Mouse (Mus musculus): ENCODE results near the gene Col6a3.

Col6a3 gene

DNA sequence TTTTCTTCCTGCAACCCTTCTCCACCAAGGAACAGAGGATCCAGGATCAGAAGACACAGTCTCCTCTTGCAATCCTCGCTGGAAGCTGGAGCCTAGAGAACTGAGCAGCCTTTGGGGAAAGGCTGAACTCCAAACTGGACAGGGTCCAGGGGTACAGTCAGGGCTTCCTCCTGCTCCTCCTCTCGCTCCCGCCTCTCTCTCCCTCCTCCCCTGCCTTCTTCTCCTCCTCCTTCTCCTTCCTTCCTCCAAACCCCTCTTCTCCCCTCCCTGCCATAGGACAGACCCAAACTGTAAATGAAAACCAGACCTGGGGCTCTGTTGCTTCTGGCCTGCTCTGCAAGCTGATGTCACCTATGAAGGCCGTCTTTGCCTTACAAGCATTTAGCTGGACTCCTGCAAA is at the start of gene Col6a3:
TSS of gene Col6a3 (minus strand) at position 136 of the 400 bp plus-strand sequence.
- DNase-seq, result no peak

DNA sequence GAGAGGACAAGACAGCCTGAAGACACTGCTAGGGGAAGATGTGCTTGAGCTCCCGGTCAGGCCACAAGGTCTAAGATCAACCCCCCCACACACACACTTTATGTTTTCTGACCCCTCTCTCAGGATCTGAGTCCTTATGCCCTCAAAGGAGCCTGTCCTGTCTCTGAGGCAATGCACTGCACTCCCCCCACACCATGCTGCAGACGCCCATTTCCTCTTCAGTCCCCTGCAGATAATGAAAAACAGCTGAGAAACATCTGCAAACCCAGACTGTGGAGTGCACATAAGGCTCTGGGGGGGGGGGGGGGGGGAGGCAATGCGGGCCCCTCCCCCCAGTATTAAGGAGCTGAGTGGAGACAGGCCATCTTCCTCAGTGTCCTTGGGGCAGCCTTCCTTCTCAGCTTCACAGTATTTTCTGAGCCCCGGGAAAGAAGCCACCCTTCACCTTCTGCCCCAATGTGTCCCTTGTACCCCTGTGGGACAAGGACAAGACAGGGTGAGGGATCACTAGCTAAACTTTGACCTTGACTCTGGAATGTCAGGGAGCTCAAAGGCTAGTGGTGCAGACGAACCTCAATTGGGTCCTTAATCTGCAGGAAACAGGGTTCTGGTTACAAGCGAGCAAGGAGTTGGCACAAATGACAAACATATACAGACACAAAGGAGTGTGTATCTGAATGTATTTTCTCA is 42.1 kb upstream of the Col6a3 start:
- no peak for DNase-seq

DNA sequence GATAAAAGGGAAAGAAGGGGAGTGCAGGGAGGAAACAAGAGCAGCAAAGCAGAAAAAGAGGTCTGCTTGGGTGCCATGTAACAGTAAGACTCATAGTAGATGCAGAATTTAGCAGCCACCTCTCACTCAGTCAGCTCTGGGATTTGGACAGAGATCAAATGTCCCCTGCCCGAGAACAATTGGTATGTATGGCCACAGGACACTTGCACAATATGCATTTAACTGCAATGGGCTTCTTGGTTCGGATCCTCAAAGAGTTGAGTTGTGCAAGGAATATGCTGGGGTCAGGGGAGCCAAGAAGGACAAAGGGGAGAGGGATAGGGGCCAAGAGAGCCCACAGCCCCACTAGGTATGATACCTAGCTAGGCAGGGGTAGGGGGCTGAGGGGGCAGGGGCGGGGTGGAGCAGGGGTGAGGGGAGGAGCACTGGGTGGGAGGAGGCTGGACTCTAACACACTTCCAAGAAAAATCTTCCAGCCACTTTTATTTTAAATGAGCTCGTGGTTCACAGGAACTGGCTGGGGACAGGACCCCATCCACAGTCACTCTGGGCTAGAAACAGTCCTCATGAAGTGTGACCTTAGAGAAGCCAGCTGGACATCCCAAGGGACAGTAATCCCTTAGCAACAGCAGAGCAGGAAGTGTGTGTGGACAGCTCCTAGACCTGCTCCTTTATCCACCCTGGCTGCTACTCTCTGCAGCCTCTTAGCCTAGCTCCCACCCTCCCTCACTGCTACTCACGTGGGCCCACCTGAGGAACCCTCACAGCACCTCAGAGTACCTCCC is 32.9 kb upstream of the Col6a3 start:
- no peak for DNase-seq

DNA sequence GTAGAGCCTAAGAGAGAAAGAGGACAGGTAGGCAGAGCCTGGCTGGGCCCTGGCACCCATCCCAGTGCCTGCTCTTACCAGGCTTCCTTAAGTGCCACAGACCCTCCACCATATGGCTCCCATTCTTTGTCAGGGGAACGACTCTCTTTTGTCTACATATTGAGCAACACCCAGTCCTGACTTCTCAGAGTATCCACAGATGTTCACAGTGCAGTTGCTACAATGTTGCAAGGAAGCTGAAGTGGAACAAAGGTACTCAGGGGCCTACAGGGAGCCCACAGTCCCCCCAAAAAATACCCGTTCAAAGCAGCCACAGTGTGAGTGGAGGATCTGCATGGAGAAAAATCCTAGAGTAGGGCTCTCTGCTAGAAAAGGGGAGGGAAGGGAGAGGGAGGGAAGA is 32.2 kb upstream of the Col6a3 start:
- DNase-seq, result no peak

DNA sequence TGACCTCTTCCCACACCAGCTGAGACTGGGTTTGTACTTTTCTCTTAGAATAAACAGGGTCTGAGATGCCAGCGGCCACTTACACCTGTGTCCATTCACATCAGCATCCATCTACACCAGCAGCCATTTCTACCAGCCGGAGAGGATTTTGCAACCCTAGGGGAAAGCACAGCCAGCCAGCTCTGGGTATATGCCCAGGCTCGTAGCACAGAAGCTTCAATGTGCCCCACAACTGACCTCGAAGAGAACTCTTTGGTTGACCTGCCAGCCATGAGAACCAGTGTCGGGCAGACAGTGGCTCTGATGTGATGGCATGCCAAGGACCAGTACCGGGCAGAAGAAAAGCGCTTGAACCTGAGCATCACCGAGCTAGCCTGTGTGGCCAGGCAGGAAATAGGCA is 31.6 kb upstream of the Col6a3 start:
- no peak for DNase-seq

DNA sequence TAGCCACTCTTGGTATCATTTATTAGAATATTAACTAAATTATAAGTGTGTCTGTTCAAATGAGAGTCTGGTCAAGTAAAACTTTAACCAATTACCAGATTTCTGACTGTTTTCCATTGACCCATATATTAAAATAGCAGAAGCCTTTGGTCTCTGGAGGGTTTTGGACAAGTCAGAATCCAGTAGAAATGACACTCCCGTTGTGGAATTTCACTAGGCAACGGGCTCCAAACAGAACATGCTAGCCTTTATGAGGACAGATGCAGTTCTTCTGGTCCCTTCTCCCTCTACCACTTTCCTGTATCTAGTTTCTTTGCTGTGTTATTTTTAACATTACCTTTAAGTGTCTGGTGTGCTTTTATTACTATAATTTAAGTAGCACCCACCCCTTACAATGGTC is 26.8 kb upstream of the Col6a3 start:
- no peak for DNase-seq

DNA sequence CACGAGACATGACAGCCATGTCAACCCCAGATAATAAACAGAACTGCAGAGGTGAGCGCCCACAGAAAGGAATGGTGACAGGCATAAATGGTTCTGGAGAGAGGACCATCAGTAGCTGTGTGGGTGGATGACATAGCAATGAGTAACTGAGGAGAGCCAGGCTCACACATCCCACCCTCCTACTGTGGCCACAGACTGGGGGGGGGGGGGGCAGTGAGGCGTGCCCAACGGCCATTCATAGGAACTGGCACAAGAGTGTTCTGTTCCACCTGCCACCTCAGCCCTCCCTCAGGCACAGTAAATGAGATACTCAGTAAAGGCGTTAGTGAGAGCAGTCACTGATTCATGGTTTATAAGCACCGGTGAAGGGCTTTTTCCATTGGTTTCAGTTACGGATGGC is 23.0 kb upstream of the Col6a3 start:
- DNase-seq, result no peak

DNA sequence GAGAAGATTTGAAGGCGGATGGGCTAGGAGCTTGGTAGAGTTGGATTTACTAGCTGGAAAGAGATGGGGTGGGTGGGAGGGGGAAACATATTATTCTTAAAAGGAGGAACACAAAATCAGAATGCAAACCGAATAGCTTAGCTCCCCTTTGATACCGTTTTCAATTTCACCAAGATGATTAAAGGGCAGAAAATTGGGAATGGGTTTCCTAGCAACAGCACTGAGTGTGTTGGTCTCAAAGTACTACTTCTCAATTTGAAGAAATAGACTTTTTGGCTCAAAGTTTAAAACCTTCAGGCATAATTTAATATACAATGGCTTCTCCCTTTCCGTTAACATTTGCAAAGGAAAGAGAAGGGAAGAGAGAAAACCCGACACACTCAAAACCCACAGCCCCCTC is 12.1 kb upstream of the Col6a3 start:
- no peak for DNase-seq

DNA sequence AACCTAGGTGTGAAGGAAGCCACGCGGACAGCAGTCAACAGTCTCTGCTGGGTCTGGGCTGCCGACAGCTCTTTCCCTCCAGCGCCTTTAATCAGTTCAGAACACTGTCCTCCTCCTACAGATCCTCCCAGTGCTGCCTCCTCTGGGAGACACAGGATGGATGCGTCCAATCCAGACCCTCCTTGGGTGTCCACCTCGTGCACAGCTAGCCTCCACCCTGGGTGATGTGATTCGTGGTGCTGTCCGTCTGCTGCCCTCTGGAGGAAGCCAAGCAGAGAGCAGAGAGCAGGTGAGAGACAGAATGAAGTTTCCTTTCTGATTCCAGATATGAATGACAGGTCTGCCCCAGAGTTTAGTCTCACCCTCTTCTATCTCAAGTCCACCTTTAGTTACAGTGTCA is 6.1 kb upstream of the Col6a3 start:
- DNase-seq, result peak; percentile 52

DNA sequence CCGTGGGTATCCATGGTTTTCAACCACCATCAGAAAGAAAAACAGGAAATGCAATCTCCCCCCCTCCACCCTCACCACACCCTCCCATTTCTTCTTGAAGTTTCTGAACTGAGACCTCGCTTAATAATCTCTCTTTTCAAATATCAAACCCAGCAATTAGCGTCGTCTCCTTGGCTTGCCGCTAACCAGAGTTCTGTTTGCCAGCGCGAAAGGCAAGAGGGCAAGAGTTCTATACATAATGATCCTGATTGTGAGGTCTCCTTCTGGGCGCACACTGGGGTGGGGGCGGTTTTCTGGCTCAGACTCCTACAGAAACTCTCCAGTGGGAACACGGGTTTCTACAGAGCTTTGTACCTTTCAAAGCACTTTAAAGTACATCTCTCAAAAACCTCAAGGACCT is 1.4 kb upstream of the Col6a3 start:
- no peak for DNase-seq

DNA sequence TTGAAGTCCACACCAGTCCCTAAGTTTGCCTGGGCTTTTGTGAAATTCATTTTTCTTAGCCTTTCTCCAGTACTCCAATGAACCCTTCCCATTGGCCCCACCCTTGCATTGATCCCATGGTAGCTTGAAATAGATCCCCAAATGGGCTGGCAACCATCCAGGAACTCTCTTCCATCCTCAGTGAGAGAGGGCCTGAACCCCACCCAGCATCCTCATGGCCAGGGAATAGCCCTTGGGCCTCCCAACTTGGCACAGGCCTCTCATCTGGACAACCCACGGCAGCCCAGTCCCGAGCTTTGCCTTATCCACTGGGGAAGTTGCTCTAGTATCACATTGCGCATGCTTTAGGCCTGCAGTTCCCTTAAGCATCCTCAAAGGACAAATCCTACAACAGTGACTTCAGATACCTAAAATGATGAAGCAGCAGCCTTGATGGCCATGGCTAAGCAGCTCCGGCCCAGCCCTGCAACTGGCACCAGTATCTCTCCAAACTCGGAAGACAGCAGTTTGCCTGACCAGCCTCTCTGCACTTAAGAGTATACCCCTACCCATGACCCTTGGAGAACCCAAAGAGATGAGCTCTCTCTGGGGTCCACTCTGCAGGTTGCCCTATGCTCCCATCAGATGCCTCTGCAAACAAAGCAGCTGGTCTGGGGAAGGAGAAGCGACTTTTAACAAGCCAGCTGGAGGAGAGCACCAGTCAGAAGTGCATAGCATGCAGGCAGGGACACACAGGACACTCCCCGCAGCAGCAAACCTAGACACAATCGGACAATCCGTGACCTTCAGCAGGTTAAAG is 783 bp downstream of the Col6a3 start:
- no peak for DNase-seq

DNA sequence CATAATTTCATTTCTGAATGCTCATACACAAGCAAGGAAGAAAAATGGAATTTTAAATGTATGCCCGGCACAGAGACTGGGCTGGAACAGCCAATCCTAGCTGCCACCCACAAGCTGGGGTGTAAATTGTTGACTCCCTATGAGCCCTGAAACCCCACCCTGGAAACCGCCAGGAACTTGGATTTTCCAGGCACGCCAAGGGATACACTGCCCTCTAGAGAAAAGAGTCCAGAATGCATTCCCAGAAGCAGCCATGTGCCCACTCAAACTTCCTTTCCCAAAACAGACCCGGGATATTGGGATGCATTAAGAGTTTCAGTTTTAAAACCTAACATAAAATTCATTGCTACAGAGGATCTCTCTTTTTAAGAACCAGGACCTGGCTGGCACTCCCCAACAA is 3.5 kb downstream of the Col6a3 start:
- peak; percentile 17 for DNase-seq

DNA sequence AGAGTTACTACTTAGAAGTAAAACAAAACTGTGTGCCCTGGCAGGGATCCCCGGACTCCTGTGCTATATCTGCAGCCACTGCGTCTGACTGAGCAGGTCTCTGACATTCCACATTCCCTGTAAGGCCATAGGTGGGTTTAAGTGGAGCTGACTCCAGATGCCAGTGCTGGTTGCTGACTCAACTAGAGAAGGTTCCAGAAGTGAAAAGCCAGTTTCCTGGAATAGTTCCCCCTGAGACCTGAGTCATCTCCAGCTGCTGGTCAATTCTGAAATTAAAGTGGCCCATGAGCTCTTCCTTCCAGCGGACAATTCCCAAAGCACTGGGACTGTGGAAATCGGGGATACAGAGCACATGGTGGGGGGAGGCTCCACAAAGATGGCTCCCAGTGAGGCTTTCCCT is 5.1 kb downstream of the Col6a3 start:
- no peak for DNase-seq

DNA sequence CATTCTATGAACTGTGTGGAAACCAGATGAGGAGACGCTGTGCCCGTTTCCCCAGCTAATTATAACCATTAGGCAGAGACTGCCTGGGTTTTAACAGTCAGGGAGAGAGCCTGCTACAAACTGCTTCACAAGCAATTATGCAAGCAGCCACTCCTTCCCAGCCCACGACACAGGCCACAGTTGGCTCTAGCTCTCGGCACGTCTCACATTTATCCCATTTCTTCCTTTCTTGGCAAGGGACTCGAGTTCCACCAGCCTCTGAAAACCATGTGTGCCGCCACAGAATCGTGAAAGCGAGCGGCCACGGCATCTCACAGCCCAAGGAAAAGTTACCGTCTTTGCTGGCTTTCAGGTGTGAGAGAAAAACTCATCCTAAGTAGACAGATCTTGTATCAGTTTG is 5.5 kb downstream of the Col6a3 start:
- no peak for DNase-seq

DNA sequence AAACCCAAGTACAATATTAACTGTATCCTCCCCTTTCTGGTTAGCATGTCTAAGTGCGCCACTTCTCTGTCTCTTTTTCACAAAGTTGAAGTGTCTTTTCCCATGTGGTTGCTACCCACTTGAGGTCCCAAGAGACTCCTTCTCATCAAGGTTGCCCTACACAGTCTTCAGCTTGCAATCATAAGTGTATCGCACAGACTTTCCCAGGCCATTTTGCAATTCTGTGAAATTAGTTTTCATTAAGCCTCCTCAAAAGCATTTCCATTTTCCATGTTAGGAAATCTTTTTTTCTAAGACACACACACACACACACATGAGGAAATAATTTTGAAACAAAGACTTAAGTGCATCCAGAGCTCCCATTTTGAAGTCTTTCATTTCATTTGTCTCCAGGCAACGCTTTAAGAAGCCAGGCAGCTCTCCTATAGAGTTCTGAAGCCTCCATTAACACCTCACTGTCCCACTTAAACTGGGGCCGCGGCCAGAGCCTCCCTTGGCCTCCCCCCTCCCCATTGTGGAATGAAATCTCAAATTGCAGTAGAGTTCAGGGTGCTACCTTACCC is 7.5 kb downstream of the Col6a3 start:
- DNase-seq, result no peak

DNA sequence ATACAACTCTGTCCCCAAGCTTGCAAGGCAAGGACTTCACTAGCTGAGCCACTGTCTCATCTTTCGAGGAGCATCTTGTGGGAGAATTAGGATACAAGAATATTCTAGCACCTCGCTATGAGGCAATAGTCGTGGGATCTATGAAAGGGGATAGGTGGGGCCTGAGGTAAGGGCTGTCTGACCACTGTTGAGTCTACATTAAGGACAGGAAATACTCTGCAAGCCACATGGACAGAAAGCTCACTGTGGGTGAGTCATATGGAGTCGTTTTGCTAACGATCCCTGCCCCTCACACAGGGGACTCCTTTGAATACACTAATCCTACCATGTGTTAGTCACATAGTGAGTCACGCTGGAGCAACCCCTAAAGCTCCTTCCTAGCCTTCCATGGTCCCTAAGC is 9.1 kb downstream of the Col6a3 start:
- no peak for DNase-seq

DNA sequence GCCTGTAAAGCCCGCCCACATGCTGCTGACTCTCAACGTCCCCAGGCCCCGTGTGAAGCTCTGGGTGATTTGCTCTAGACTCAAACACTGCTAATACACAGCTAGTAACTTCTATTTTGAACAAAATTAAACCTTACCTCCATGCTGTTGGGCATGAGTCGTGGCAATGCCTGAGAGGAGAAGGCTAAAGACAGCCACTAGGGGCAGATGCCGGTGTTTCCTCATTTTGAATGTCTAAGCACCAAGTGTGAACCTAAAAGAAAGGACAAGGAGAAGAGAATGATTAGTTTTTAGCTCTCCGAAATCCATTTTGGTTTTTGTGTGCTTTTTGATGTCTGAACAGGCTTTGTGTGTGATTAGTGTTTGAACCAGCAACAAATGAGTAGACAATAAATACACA is 13.8 kb downstream of the Col6a3 start:
- DNase-seq, result peak; percentile 47

DNA sequence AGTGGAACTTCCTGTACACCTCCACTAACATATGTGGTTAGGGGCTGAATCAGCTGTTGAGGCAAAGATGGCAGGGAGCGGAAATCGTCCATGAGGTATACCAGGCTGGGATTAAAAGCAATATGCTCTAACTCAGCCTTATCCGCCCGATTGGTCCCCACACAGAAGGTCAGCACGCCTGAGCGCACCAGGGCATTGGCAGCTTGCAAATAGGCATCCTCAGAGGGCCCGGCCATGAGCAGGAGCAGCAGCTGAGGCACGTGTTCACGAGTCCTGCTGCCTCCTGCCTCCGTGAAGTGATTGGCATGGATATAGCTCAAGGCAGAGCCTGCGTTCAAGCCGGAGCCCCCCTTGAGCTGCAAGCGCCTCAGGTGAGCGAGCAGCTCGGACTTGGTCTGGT is 30.5 kb downstream of the Col6a3 start:
- no peak for DNase-seq

DNA sequence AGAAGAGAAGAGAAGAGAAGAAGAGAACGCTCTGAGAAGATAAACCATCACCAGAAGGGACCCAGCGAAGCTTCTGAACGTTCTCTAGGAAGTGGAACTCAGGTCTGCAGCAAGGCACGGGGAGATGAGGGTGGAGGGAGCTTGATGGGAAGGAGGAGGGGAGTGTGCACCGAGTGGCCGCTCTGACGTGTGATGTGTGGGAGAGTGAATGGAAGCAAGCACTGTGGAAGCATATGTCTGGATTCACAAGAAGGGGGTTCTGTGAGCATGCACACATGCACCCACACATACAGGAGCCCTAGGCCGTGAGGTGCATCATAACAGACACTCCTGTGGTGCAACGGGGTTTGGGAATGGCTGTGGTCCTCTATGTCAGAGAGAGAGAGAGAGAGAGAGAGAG is 34.8 kb downstream of the Col6a3 start:
- DNase-seq, result no peak

DNA sequence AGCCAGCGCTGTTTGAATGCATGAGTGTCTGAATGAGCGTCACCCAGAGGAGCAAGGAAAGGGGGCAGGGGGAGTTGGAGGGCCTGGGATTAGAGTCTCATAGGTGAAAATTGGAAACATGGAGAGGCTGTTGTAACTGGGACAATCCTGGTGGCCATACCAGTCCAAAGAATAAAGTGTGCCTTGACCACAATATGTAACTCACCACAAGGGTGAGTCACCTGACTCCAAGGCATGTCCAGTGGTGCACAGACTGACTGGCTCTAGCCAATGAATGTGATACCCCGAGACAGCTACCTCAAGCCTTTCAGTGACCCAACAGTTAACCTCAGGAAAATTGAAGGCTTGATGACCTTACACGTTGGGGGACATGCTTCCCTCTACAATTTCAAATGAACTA is 40.7 kb downstream of the Col6a3 start:
- no peak for DNase-seq

DNA sequence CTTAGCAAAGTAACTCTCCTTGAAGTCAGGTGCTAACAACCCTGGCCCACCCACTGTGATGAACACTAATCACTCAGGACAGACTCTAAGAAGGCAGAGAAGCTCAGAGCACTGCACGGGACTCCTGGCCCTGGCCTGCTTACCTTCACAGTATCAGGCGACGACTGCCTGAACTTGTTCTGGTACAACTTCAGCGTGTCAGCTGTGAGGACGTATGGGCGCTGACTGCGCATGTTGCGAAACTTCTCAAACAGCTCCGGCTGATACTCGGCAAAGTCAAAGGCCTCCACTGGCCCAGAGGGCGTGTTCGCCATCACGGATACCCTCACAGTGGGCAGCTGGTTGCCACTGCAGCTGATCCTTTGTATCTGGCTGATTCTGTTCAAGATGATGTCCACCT is 42.7 kb downstream of the Col6a3 start:
- no peak for DNase-seq

DNA sequence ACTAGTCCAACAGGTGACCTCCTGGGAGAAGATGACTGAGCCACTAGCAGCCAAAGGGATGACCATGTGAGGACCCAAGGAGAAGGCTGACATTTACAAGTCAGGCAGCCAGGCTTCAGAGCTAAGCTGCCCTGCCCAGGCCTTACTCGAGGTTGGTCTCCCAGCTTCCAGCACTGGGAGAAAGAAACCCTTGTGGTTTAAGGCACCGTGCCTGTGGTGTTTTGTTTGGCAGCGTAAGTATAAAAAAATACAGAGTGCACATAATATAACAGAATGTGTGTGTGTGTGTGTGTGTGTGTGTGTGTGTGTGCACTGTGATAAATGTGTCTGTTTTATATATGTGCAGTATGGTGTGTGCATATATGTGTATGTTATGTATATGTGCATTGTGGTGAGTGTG is 43.3 kb downstream of the Col6a3 start:
- no peak for DNase-seq

DNA sequence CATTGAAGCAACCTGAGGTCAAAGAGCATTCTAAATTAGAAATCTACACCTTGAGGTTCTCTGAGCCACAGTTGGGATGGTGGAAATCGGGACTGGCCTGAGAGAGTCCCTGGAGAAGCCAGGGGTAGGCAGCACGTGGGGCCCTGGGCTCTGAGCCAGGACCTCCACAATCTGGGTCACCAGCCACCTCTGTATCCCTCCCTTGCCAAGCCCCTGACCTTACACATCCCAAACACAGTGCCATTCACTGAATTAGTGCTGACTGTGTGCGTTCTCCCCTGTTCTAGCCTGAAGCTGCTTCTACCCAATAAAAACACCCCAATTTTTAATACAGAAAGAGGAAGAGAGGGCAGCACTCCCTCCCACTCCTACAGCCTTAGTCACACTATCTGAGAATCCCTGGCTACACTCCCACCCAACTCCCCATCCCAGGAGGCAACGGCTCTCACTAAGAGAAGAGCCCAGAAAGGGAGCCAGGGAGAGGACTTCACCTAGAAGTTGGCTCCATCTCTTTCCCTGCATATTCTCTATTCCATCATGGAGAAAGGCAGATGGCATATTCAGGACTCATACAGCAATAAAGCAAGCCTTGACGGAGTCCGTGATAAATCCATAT is 46.4 kb downstream of the Col6a3 start:
- DNase-seq, result no peak

Measured in thymus, postnatal 4 days (tissue).